Mouse (Mus musculus): ENCODE measurements around the gene Bcl2l12.

- TF ChIP-seq CTCF (IDR thresholded peaks at IDR 0.05; ENCODE audit: low read depth) (peak; percentile 98), EP300 (optimal IDR thresholded peaks at IDR 0.05) (no peak)
Observed at GRCm38 (mm10) chr7:44983085-44983484, 15.4 kb downstream of the Bcl2l12 start.
